22 mouse cellular contexts compared by ENCODE assay signal in the genomic region with DNA sequence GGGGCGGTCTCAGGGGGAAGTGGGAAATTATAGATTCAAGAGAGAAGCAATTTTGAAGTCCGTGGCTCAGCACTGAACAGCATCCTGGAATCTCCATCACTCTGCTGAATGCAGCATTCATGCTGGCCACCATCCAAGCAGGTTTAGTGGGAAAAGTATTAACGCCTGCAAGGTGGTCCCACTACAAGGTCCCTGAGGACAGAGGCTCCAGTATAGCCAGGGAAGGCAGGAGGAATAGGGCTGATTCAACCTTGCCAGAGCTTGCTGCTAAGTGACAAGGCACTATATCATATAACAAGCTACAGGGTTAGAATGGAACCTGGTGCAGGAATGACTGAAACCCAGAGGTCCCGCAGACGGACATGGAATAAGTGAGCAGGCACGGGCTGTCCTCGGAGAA. TPM values are rescaled to one million over a fixed set of nuclear protein-coding genes. Genes with fewer than 3 reads are reported as not detected.
"Had no signal": no experiment of that assay in that cellular context is flagged by ENCODE, and none has a peak within 500 bp of the region (broad histone marks: within the 10 kb centered on the region; RNA-seq: fewer than 3 reads in every experiment).

No protein-coding gene starts in this region.

- H3K9ac ChIP-seq: liver, embryonic 13.5 days; midbrain, embryonic 12.5 days; midbrain, embryonic 15.5 days; neural tube, embryonic 12.5 days; neural tube, embryonic 15.5 days had no signal

- ATAC-seq: intestine, embryonic 16.5 days; midbrain, embryonic 15.5 days had no signal

- H3K36me3 ChIP-seq: liver, embryonic 13.5 days; midbrain, embryonic 12.5 days; midbrain, embryonic 15.5 days; neural tube, embryonic 12.5 days; neural tube, embryonic 15.5 days had no signal

- DNase-seq: kidney, adult 18-20 months; kidney, adult 9 months; kidney, postnatal 14 days; kidney, postnatal 4 days; layer of hippocampus, adult 9-11 months; layer of hippocampus, postnatal 36 days; liver, embryonic 13.5 days; lung, adult 2 months; right cerebral cortex, adult 18-20 months; right cerebral cortex, postnatal 25 days; thymus, adult 2 months; thymus, postnatal 14 days; thymus, postnatal 4 days had no signal

- H3K4me3 ChIP-seq: left cerebral cortex, adult 2 months; liver, embryonic 13.5 days; midbrain, embryonic 12.5 days; midbrain, embryonic 15.5 days; neural tube, embryonic 12.5 days; neural tube, embryonic 15.5 days had no signal

- H3K27me3 ChIP-seq: liver, embryonic 13.5 days; midbrain, embryonic 12.5 days; midbrain, embryonic 15.5 days; neural tube, embryonic 12.5 days; neural tube, embryonic 15.5 days had no signal

- H3K27ac ChIP-seq: left cerebral cortex, adult 2 months; liver, embryonic 13.5 days; macrophage; midbrain, embryonic 12.5 days; midbrain, embryonic 15.5 days; neural tube, embryonic 12.5 days; neural tube, embryonic 15.5 days had no signal

- H3K4me1 ChIP-seq: liver, embryonic 13.5 days; midbrain, embryonic 12.5 days; midbrain, embryonic 15.5 days; neural tube, embryonic 12.5 days; neural tube, embryonic 15.5 days had no signal

- H3K9me3 ChIP-seq: liver, embryonic 13.5 days; midbrain, embryonic 12.5 days; midbrain, embryonic 15.5 days; neural tube, embryonic 12.5 days; neural tube, embryonic 15.5 days had no signal

- H3K4me2 ChIP-seq: liver, embryonic 13.5 days; midbrain, embryonic 12.5 days; midbrain, embryonic 15.5 days; neural tube, embryonic 12.5 days; neural tube, embryonic 15.5 days had no signal

RNA-seq across cellular contexts. Expression of gene Bmpr1b, which starts 59.4 kb away (rescaled TPM):
- total RNA-seq: liver, adult 2 months; megakaryocyte, adult 5-6 weeks had no signal
- polyA plus RNA-seq: liver, adult 2 months; macrophage had no signal
